Mouse (Mus musculus) fibroblast of lung, adult 2 months (primary cell): ENCODE measurements at regions not wholly inside any gene's neighbourhood (a gene's known extent, or its start where the extent isn't known, plus 50 kb on each side); places are given as distances from the start of the nearest gene placed in this dataset.
A peak's percentile ranks its signal among the peaks of the same experiment; 100 is the strongest.

ENCODE experiments used
- DNase-seq: peaks from one replicate; pipeline ENCODE4 v3.0.0-alpha.2; 2011; ENCODE audit warnings: low read depth

GRCm38 (mm10) chr16:9113801-9114200 is 283.9 kb downstream of the 1810013L24Rik start:
- DNase-seq = no peak

- DNase-seq = no peak
Observed at GRCm38 (mm10) chr16:9115548-9115947, 285.6 kb downstream of the 1810013L24Rik start.

GRCm38 (mm10) chr16:9121581-9121980 is 291.7 kb downstream of the 1810013L24Rik start:
- DNase-seq = no peak

GRCm38 (mm10) chr16:9132113-9132512 is 302.2 kb downstream of the 1810013L24Rik start:
- DNase-seq = no peak

- DNase-seq = no peak
Observed at GRCm38 (mm10) chr16:9132778-9133177, 302.9 kb downstream of the 1810013L24Rik start.

GRCm38 (mm10) chr16:9135377-9135776 is 305.5 kb downstream of the 1810013L24Rik start:
- DNase-seq = no peak

GRCm38 (mm10) chr16:9138552-9139224 is 308.8 kb downstream of the 1810013L24Rik start:
- no peak for DNase-seq

GRCm38 (mm10) chr16:9139405-9139804 is 309.5 kb downstream of the 1810013L24Rik start:
- no peak for DNase-seq

- no peak for DNase-seq
Observed at GRCm38 (mm10) chr16:9149209-9150135, 319.6 kb downstream of the 1810013L24Rik start.

GRCm38 (mm10) chr16:9151936-9152335 is 322.0 kb downstream of the 1810013L24Rik start:
- DNase-seq = peak; percentile 44

- DNase-seq = no peak
Observed at GRCm38 (mm10) chr16:9153501-9153900, 323.6 kb downstream of the 1810013L24Rik start.

GRCm38 (mm10) chr16:9165763-9166310 is 335.9 kb downstream of the 1810013L24Rik start:
- no peak for DNase-seq

- no peak for DNase-seq
Observed at GRCm38 (mm10) chr16:9176402-9176801, 346.5 kb downstream of the 1810013L24Rik start.

GRCm38 (mm10) chr16:9195821-9196220 is 365.9 kb downstream of the 1810013L24Rik start:
- no peak for DNase-seq

GRCm38 (mm10) chr16:9198903-9199532 is 369.1 kb downstream of the 1810013L24Rik start:
- no peak for DNase-seq

- DNase-seq = no peak
Observed at GRCm38 (mm10) chr16:9208602-9209001, 378.7 kb downstream of the 1810013L24Rik start.

GRCm38 (mm10) chr16:9211485-9211884 is 381.6 kb downstream of the 1810013L24Rik start:
- peak; percentile 7 for DNase-seq

GRCm38 (mm10) chr16:9215131-9215530 is 385.2 kb downstream of the 1810013L24Rik start:
- no peak for DNase-seq

- no peak for DNase-seq
Observed at GRCm38 (mm10) chr16:9217361-9217760, 387.5 kb downstream of the 1810013L24Rik start.

- no peak for DNase-seq
Observed at GRCm38 (mm10) chr16:9230178-9230577, 400.3 kb downstream of the 1810013L24Rik start.

GRCm38 (mm10) chr16:9242099-9242498 is 412.2 kb downstream of the 1810013L24Rik start:
- DNase-seq = no peak

- no peak for DNase-seq
Observed at GRCm38 (mm10) chr16:9247198-9247597, 417.3 kb downstream of the 1810013L24Rik start.
